Mouse (Mus musculus) forebrain, embryonic 15.5 days (tissue): ENCODE results near the gene Per2. TPM values are rescaled to one million over a fixed set of nuclear protein-coding genes. Genes with fewer than 3 reads are reported as not detected.
A peak's percentile ranks its signal among the peaks of the same experiment; 100 is the strongest.
"Not testable (repeated sequence)": the region's sequence is repeated elsewhere in the genome, so short reads cannot be mapped to it uniquely, and the experiment has no call there.

Source experiments
- ATAC-seq: fragments of 200-750 bp; cut with Nextera tagmentation; replicated peaks from 2 replicates; pipeline ENCODE4 v1.8.0; 2017; ENCODE audit warnings: mild to moderate bottlenecking, moderate TSS enrichment, moderate library complexity
- H3K27ac ChIP-seq: fragments of 300-500 bp; sonication (generic); replicated peaks from 2 replicates; pipeline ENCODE4 v1.5.1; 2015; ENCODE audit warnings: mild to moderate bottlenecking, inconsistent platforms
- H3K27me3 ChIP-seq: fragments of 300-500 bp; sonication (generic); 2 replicates; pipeline ENCODE4 v1.6.1; 2015; ENCODE audit warnings: inconsistent platforms
- H3K36me3 ChIP-seq: fragments of 300-500 bp; sonication (generic); 2 replicates; pipeline ENCODE4 v1.6.1; 2015; ENCODE audit warnings: mild to moderate bottlenecking, inconsistent platforms
- H3K4me1 ChIP-seq: fragments of 300-500 bp; sonication (generic); 2 replicates; pipeline ENCODE4 v1.6.1; 2015; ENCODE audit warnings: inconsistent platforms
- H3K4me2 ChIP-seq: fragments of 300-500 bp; sonication (generic); replicated peaks from 2 replicates; pipeline ENCODE4 v1.6.1; 2015; ENCODE audit warnings: mild to moderate bottlenecking, inconsistent platforms
- H3K4me3 ChIP-seq: fragments of 300-500 bp; sonication (generic); 2 replicates; pipeline ENCODE4 v1.5.1; 2015; ENCODE audit warnings: mild to moderate bottlenecking, inconsistent platforms
- H3K9ac ChIP-seq: fragments of 300-500 bp; sonication (generic); replicated peaks from 2 replicates; pipeline ENCODE4 v1.6.1; 2015; ENCODE audit warnings: mild to moderate bottlenecking, inconsistent platforms
- H3K9me3 ChIP-seq: fragments of 300-500 bp; sonication (generic); 2 replicates; pipeline ENCODE4 v1.6.1; 2016; ENCODE audit warnings: inconsistent platforms
- WGBS: fragments of 180-500 bp; shearing (Covaris S2); methylation state at CpG from one replicate; pipeline ENCODE4 v1.1.7; 2015; ENCODE audit warnings: mixed read lengths; 5-methylcytosine and 5-hydroxymethylcytosine counted together
- polyA plus RNA-seq: library from polyadenylated mRNA; unstranded; fragments of >200 nt; fragmentation: Nextera tagmentation; extraction: Ambion mirVana; gene quantifications from 2 replicates; pipeline ENCODE4 v1.2.1, GENCODE M21; 2015

The Per2 gene
- polyA plus RNA-seq, 1 experiment from 2014 or later: 4.5 TPM

DNA sequence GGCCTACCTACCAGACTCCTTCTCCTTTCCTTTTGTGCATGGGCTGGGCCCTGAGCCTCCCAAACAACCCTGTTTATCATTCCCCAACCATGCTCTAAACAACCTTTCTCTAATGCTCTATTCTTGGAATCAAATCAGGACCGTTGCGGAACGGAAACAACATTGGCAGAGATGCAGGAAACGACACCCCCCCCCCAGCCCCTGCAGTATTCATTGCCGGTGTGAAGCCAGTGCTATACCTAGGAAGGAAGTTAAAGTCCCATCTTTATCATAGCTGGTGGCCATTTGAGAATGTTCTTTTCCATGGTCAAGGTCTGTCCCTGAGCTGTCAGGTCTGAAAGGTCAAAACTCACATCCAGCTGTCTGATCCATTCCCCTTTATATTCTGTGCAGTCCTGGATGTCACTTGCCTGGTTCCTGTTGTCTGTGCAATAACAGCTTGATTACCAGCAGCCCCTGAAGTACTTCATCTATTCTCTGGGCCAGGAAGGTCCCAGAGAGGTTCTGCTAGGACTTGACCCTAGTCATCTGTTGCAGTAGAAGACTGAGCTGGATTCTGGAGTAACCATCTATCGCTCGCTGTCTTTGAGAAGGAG, 23.6 kb upstream of the Per2 start:
- 79% methylated on average over 7 of the region's 7 CpGs for WGBS
- H3K4me1 ChIP-seq: no peaks in the 10 kb centered on the region
- no peak for ATAC-seq

DNA sequence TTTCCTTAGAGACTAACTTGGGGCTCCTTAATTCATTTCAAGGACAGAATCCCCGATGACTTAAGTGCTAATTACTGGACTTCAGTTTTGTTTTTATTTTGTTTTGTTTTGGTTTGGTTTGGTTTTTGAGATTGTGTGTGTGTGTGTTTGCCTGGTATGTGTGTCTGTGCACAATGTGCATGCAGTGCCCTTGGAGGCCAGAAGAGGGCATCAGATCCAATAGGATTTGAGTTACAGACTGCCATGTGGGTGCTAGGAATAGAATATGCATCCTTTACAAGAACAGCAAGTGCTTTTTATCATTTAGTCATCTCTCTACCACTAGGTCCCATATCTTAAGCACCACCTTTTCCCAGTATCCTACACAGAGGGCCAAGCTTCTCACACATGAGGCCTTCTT, 19.8 kb upstream of the Per2 start:
- Histone ChIP-seq H3K4me2 (no peak overlapping the region), H3K27ac (no peak overlapping the region), H3K36me3 (no peaks in the 10 kb centered on the region), H3K4me3 (no peak overlapping the region), H3K9ac (no peak overlapping the region), H3K27me3 (no peaks in the 10 kb centered on the region), H3K4me1 (no peaks in the 10 kb centered on the region), H3K9me3 (no peaks in the 10 kb centered on the region)
- WGBS: 95% methylated on average over 1 of the region's 1 CpGs
- ATAC-seq: no peak

More for the DNA sequence above, 23.6 kb upstream of the Per2 start:
- no peak overlapping the region for H3K4me2 ChIP-seq
- no peaks in the 10 kb centered on the region for H3K36me3 ChIP-seq
- no peak overlapping the region for H3K9ac ChIP-seq
- H3K4me3 ChIP-seq: no peak overlapping the region
- no peak overlapping the region for H3K27ac ChIP-seq
- no peaks in the 10 kb centered on the region for H3K9me3 ChIP-seq
- H3K27me3 ChIP-seq: no peaks in the 10 kb centered on the region

DNA sequence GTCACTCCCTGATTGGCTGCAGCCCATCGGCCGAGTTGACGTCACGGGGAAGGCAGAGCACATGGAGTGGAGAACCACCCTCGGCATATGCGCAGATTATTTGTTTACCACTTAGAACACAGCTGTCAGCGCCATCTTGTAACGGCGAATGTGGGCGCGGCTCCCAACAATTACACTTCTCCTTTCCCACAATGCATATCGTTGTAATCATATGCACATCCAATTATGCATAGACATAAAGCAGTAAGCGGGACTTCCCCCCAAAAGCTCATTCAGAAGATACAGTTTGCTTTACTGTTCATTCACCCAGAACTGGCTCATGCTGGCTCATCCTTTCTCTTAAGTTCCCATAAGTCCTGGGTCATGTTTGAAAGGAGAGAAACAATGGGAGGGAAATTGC, 19.0 kb upstream of the Per2 start:
- not testable (repeated sequence) for H3K4me3 ChIP-seq, H3K4me1 ChIP-seq, H3K4me2 ChIP-seq, H3K36me3 ChIP-seq, H3K27me3 ChIP-seq, H3K9ac ChIP-seq, ATAC-seq, H3K27ac ChIP-seq, H3K9me3 ChIP-seq
- WGBS: 94% methylated on average over 13 of the region's 13 CpGs

DNA sequence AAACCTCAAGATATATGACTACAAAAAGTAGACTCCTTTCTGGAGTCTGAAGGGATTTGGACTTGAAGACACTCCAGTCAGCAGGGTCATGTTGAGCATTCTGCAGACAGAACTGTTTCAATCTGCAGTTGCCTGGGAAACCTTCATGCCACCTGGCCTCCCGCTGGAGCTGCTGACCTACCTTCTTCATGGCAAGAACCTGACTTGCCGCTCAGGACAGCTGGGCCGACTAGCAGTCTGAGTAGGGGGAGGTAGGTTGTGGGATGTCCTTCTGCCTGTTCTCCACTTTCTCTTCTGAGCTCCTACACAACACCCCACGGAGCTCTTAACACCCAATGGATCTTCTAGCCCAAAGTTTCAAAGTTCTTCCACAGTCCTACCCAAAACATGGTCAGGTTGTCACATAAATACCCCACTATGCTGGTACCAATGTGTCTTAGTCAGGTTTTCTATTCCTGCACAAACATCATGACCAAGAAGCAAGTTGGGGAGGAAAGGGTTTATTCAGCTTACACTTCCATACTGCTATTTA, 10.8 kb upstream of the Per2 start:
- Histone ChIP-seq H3K4me2 (no peak overlapping the region), H3K27ac (no peak overlapping the region), H3K9ac (no peak overlapping the region), H3K4me3 (no peak overlapping the region), H3K9me3 (no peaks in the 10 kb centered on the region), H3K27me3 (no peaks in the 10 kb centered on the region), H3K36me3 (no peaks in the 10 kb centered on the region), H3K4me1 (peaks cover 3% of the 10 kb centered on the region; the same call in 1 of the 2 replicates)
- ATAC-seq: no peak
- WGBS: 81% methylated on average over 4 of the region's 4 CpGs

DNA sequence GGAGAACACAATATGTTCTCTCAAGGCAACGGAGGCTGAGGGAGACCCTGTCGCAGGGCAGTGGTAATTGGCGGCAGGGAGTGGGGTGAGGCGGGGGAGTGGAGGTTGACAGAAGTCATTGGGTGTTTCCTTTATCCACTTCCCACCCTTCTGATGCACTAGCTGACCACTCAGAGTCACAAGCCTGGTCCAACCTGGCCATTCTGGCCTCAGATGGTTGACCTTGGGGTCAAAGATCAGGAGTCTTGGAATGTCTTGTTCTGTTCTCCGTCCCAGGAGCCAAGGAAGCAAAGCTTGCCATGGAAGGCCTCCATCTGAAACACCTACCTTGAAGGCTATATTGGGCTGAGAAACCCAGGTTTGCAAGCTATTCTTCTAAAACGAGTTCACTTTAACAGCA, 7.1 kb upstream of the Per2 start:
- H3K36me3 ChIP-seq: no peaks in the 10 kb centered on the region
- no peaks in the 10 kb centered on the region for H3K9me3 ChIP-seq
- H3K4me3 ChIP-seq: no peak overlapping the region
- H3K27me3 ChIP-seq: no peaks in the 10 kb centered on the region
- H3K9ac ChIP-seq: no peak overlapping the region
- ATAC-seq: no peak
- H3K27ac ChIP-seq: no peak overlapping the region
- H3K4me2 ChIP-seq: no peak overlapping the region
- 87% methylated on average over 6 of the region's 6 CpGs for WGBS
- H3K4me1 ChIP-seq: peaks cover 4% of the 10 kb centered on the region; the same call in 1 of the 2 replicates

DNA sequence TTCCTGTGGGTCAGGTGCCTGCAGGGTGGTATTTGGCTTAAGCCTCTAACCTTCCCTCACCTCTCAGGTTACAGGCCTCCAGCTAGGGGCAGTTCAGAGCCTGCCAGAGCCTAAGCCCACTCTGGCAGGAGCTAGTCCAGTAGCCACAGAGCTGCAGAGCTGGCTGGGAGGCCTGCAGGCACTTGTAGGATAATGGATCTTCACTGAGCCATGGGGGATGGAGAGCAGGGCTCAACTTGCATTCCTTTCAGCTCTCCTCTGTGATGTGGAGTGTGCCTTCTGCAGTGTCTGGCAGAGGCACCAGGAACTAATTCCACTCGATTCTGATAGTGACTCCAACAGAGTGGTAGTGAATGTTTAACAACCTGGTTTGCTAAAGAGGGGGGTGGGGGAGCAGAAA, 6.1 kb upstream of the Per2 start:
- no peak for ATAC-seq
- Histone ChIP-seq H3K4me1 (peaks cover 4% of the 10 kb centered on the region; the same call in 1 of the 2 replicates), H3K36me3 (no peaks in the 10 kb centered on the region), H3K27ac (no peak overlapping the region), H3K4me2 (no peak overlapping the region), H3K4me3 (no peak overlapping the region), H3K9ac (no peak overlapping the region), H3K9me3 (no peaks in the 10 kb centered on the region), H3K27me3 (no peaks in the 10 kb centered on the region)
- WGBS: 0% methylated on average over 1 of the region's 1 CpGs

DNA sequence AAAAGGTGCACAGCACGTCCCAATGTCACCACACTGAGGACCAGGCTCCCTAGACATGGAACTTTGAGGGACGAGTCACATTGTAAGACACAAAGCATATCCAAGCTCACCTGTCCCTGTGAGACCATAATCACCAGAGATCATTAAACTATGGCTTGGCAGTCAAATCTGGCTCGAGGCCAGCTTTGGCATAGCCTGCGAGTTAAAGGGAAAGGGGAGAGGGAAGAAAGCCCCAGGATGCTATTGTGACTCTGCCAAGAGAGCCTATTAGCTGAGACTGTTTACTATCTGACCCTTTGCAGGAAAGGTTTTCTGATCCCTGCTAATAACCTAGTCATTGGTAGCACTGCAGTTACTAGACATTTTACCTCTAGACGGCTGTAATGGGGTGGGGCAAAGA, 5.3 kb upstream of the Per2 start:
- Histone ChIP-seq H3K4me3 (no peak overlapping the region), H3K4me1 (peaks cover 10% of the 10 kb centered on the region), H3K27me3 (no peaks in the 10 kb centered on the region), H3K9ac (no peak overlapping the region), H3K27ac (no peak overlapping the region), H3K4me2 (no peak overlapping the region), H3K9me3 (no peaks in the 10 kb centered on the region), H3K36me3 (no peaks in the 10 kb centered on the region)
- 22% methylated on average over 5 of the region's 5 CpGs for WGBS
- ATAC-seq: no peak

DNA sequence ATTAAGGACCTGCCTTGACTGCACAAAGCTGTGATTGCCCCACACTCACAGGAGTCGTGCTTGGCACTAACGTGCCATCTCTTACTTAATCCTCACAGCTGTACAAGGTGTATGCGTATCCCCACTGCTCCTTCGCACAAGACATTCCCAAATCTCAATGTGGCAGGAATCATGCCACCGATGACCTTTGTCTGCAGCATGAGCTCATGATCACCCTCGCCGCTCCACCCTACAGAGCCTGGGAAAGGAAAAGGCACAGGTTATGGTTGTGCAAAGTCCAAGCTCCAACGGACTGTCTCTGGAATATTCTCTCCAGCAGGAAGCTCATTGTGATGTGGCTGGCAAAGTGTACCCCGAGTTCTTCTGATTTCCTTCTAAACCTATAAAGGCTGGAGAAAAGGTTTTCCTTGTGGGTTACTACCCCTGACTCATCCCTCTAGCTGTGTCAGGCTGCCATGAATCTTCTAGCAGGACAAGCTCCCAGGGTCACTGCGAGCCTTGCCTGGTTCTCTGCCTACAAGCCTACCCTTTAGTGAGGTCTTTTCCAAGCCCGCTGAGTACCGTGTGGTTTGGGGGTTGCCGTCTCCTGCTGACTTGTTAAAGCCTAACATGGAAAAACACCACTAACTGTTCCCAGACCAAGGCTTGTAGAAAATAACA, 4.3 kb upstream of the Per2 start:
- H3K36me3 ChIP-seq: no peaks in the 10 kb centered on the region
- no peaks in the 10 kb centered on the region for H3K9me3 ChIP-seq
- no peak overlapping the region for H3K4me2 ChIP-seq
- H3K27ac ChIP-seq: no peak overlapping the region
- H3K4me1 ChIP-seq: peaks cover 13% of the 10 kb centered on the region
- no peak for ATAC-seq
- no peak overlapping the region for H3K4me3 ChIP-seq
- H3K27me3 ChIP-seq: no peaks in the 10 kb centered on the region
- H3K9ac ChIP-seq: no peak overlapping the region
- WGBS: 91% methylated on average over 13 of the region's 13 CpGs

DNA sequence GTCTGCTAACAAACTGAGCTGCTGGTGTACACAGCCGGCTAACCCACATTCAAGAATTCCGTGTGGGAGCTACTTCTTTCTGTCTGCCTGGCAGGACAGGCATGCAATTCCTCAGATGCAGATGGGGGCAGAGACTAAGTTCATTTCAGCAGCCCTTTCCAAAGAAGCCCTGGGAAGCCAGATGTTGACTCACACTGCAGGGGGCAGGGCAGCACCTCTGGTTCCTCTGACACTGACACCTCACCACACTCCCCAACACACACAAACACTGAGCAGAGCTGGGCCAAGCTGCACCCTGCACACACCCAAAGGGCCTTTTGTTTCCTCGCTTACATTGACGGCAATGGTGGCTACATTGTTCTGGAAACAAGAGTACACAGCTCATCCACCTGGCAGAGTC, 1.4 kb upstream of the Per2 start:
- H3K9ac ChIP-seq: no peak overlapping the region
- H3K36me3 ChIP-seq: no peaks in the 10 kb centered on the region
- H3K4me3 ChIP-seq: no peak overlapping the region
- ATAC-seq: no peak
- no peaks in the 10 kb centered on the region for H3K27me3 ChIP-seq
- no peaks in the 10 kb centered on the region for H3K9me3 ChIP-seq
- H3K4me1 ChIP-seq: peaks cover 42% of the 10 kb centered on the region
- no peak overlapping the region for H3K4me2 ChIP-seq
- H3K27ac ChIP-seq: no peak overlapping the region
- 37% methylated on average over 4 of the region's 4 CpGs for WGBS

DNA sequence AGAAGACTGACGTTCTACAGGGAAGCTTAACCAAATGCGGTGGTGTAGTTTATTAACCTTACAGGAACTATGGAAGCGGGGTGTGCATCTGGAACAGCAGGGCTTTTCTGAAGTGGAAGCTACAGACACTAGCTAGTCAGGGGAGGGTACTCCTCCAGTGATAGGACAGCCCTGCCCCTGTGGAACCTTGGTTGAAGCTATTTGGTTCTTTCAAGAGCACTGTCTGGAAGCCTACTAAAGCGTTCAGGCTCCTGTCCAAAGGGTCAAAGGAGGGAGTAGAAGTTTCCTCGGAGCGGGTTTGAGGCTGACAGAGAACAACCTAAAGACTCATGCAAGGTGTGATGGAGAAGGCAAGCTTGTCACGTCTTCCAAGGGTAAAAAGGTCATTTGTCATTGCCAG, 945 bp upstream of the Per2 start:
- 44% methylated on average over 7 of the region's 7 CpGs for WGBS
- no peak for ATAC-seq
- peak overlapping the region; percentile 76; the same call in 1 of the 2 replicates for H3K27ac ChIP-seq
- H3K4me3 ChIP-seq: peak overlapping the region; percentile 60
- no peaks in the 10 kb centered on the region for H3K9me3 ChIP-seq
- no peaks in the 10 kb centered on the region for H3K36me3 ChIP-seq
- no peaks in the 10 kb centered on the region for H3K27me3 ChIP-seq
- peaks cover 45% of the 10 kb centered on the region for H3K4me1 ChIP-seq
- peak overlapping the region; percentile 86 for H3K4me2 ChIP-seq
- H3K9ac ChIP-seq: peak overlapping the region; percentile 61; the same call in 1 of the 2 replicates

DNA sequence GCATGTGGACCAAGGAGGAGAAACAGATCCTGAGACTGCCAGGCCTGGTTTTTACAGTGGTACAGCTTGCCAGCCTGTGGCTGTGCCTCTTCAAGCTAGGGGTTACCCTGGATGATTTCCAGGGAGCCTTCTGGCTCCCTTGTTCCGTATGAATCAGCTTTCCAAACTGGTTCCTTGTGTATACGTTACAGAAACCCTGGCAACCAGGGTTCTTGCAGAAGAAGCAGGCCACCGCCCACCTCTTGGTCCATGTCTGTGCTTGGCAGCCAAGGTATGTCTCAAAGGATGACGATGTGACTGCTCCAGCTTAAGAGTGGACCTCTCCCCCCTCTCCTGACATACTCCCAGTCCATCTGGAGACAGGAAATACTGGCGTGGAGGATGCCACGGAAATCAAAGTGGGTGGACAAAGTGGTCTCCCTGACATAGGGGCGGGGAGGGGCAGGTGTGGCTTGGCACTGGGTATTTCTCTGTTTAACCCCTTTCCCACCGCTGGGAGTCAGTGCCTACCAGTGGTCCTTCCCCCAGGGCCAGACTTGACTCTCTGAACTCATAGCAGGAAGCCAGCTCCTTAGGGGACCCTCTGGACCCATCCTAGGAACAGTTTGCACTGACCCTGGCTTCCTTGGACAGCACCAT, 782 bp downstream of the Per2 start:
- Histone ChIP-seq H3K36me3 (no peaks in the 10 kb centered on the region), H3K9ac (peak overlapping the region; percentile 57), H3K4me1 (peaks cover 48% of the 10 kb centered on the region), H3K4me2 (peak overlapping the region; percentile 58), H3K4me3 (peak overlapping the region; percentile 60), H3K27ac (0 out of 2 replicates have a peak overlapping the region, but pooled peaks have one; percentile 73), H3K27me3 (no peaks in the 10 kb centered on the region), H3K9me3 (no peaks in the 10 kb centered on the region)
- ATAC-seq: peak; percentile 5; the same call in 1 of the 2 replicates
- 11% methylated on average over 8 of the region's 8 CpGs for WGBS

DNA sequence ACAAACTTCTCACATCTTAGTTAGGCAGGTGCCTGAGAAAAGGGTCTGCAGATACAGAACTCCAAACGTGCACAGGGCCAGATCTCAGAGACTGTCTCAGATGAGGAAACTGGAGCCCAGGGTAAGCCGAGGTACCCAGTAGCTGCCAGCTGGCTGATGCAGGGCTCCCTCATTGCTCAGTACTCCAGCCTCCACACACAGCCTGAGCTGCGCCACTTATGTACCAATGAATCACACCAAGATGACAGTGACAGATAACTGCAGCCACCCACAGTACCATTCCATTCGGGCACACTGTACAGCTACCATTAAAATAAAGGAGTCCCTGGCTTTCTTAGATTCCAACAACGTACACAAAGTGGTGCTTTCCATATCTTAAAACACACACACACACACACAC, 1.4 kb downstream of the Per2 start:
- ATAC-seq: no peak
- Histone ChIP-seq H3K4me2 (peak overlapping the region; percentile 58; the same call in 1 of the 2 replicates), H3K4me1 (peaks cover 48% of the 10 kb centered on the region), H3K9ac (no peak overlapping the region), H3K27me3 (no peaks in the 10 kb centered on the region), H3K9me3 (no peaks in the 10 kb centered on the region), H3K4me3 (peak overlapping the region; percentile 60; the same call in 1 of the 2 replicates), H3K36me3 (no peaks in the 10 kb centered on the region), H3K27ac (no peak overlapping the region)
- WGBS: 69% methylated on average over 5 of the region's 5 CpGs
